In genomic region chr11:88097173-88097572, GRCm38 (mm10) we compare ENCODE assay signal across 9 mouse cellular contexts. TPM values are rescaled to one million over a fixed set of nuclear protein-coding genes. Genes with fewer than 3 reads are reported as not detected.
DNase-seq lines count a peak whose midpoint lies in the region; ATAC-seq lines count a peak whose summit lies in the region.
"Had no signal": no experiment of that assay in that cellular context is flagged by ENCODE, and none has a peak within 500 bp of the region (broad histone marks: within the 10 kb centered on the region; RNA-seq: fewer than 3 reads in every experiment).

No protein-coding gene starts in this region.

- H3K36me3 ChIP-seq in heart, embryonic 15.5 days: no peaks in the 10 kb centered on the region
- no peaks in the 10 kb centered on the region for H3K36me3 ChIP-seq in limb, embryonic 15.5 days
- H3K36me3 ChIP-seq in stomach, embryonic 14.5 days (ENCODE audit: control insufficient read depth, insufficient read depth, low read length): no peaks in the 10 kb centered on the region
- no peaks in the 10 kb centered on the region for H3K36me3 ChIP-seq in forebrain, embryonic 16.5 days (ENCODE audit: control insufficient read depth, insufficient read depth)

- ATAC-seq in heart, embryonic 15.5 days (replicated peaks; ENCODE audit: insufficient number of reproducible peaks, insufficient read depth, low FRiP score, low read depth): no peak
- no peak for ATAC-seq in limb, embryonic 15.5 days (ENCODE audit: insufficient number of reproducible peaks, low FRiP score, low TSS enrichment, low read depth)
- ATAC-seq in stomach, embryonic 14.5 days (ENCODE audit: insufficient number of reproducible peaks, insufficient read depth, low FRiP score, low read depth): peak; percentile 53; the same call in 1 of the 2 replicates
- no peak for ATAC-seq in forebrain, embryonic 16.5 days

- H3K4me2 ChIP-seq in heart, embryonic 15.5 days: 0 out of 2 replicates have a peak overlapping the region, but pooled peaks have one; percentile 6
- H3K4me2 ChIP-seq in limb, embryonic 15.5 days: no peak overlapping the region
- peak overlapping the region; percentile 67; the same call in 1 of the 2 replicates for H3K4me2 ChIP-seq in stomach, embryonic 14.5 days (replicated peaks; ENCODE audit: low read depth, low read length)
- no peak overlapping the region for H3K4me2 ChIP-seq in forebrain, embryonic 16.5 days (ENCODE audit: low read length)

- intact Hi-C loops in left cerebral cortex, postnatal 4 days (cut with DNase I): loop anchor here (10.0 kb wide), 1 partner anchor 68 kb away; no protein-coding TSS in a partner anchor

- no peaks in the 10 kb centered on the region for H3K9me3 ChIP-seq in heart, embryonic 15.5 days (replicated peaks)
- no peaks in the 10 kb centered on the region for H3K9me3 ChIP-seq in limb, embryonic 15.5 days
- H3K9me3 ChIP-seq in stomach, embryonic 14.5 days (ENCODE audit: control insufficient read depth, low read depth, low read length): no peaks in the 10 kb centered on the region
- no peaks in the 10 kb centered on the region for H3K9me3 ChIP-seq in forebrain, embryonic 16.5 days (ENCODE audit: control insufficient read depth, low read length)
- H3K9me3 ChIP-seq: G1E had no signal

- 16% methylated on average over 4 of the region's 4 CpGs for WGBS in heart, embryonic 15.5 days
- 16% methylated on average over 4 of the region's 4 CpGs for WGBS in limb, embryonic 15.5 days
- WGBS in stomach, embryonic 14.5 days: 13% methylated on average over 4 of the region's 4 CpGs
- 40% methylated on average over 4 of the region's 4 CpGs for WGBS in forebrain, embryonic 16.5 days

- peaks cover 34% of the 10 kb centered on the region for H3K4me1 ChIP-seq in heart, embryonic 15.5 days (replicated peaks)
- H3K4me1 ChIP-seq in limb, embryonic 15.5 days: peaks cover 40% of the 10 kb centered on the region
- peaks cover 28% of the 10 kb centered on the region for H3K4me1 ChIP-seq in stomach, embryonic 14.5 days (ENCODE audit: control insufficient read depth, insufficient read depth, low read length)
- peaks cover 20% of the 10 kb centered on the region for H3K4me1 ChIP-seq in forebrain, embryonic 16.5 days (replicated peaks; ENCODE audit: control insufficient read depth, insufficient read depth, low read length)

- H3K27me3 ChIP-seq in heart, embryonic 15.5 days: no peaks in the 10 kb centered on the region
- no peaks in the 10 kb centered on the region for H3K27me3 ChIP-seq in limb, embryonic 15.5 days
- H3K27me3 ChIP-seq in stomach, embryonic 14.5 days (ENCODE audit: control insufficient read depth, insufficient read depth, low read length): no peaks in the 10 kb centered on the region
- no peaks in the 10 kb centered on the region for H3K27me3 ChIP-seq in forebrain, embryonic 16.5 days (replicated peaks; ENCODE audit: control insufficient read depth, insufficient read depth, low read length)

- DNase-seq in kidney, postnatal 14 days: peak; percentile 60
- DNase-seq in kidney, adult 8-10 months: no peak
- DNase-seq in adrenal gland, adult 18-20 months (ENCODE audit: low spot score in 2 of 2): no peak
- no peak for DNase-seq in left cerebral cortex, postnatal 4 days

- 0 out of 2 replicates have a peak overlapping the region, but pooled peaks have one; percentile 17 for H3K27ac ChIP-seq in heart, embryonic 15.5 days
- H3K27ac ChIP-seq in limb, embryonic 15.5 days: peak overlapping the region; percentile 72
- peak overlapping the region; percentile 68 for H3K27ac ChIP-seq in stomach, embryonic 14.5 days (ENCODE audit: low read length)
- H3K27ac ChIP-seq in forebrain, embryonic 16.5 days (ENCODE audit: low read length): no peak overlapping the region

- H3K9ac ChIP-seq in heart, embryonic 15.5 days: peak overlapping the region; percentile 34; the same call in 1 of the 2 replicates
- H3K9ac ChIP-seq in limb, embryonic 15.5 days: no peak overlapping the region
- H3K9ac ChIP-seq in stomach, embryonic 14.5 days (replicated peaks; ENCODE audit: low read depth, low read length): no peak overlapping the region
- no peak overlapping the region for H3K9ac ChIP-seq in forebrain, embryonic 16.5 days (replicated peaks; ENCODE audit: low read depth, low read length)

- H3K4me3 ChIP-seq in heart, embryonic 15.5 days: no peak overlapping the region
- H3K4me3 ChIP-seq in limb, embryonic 15.5 days: no peak overlapping the region
- no peak overlapping the region for H3K4me3 ChIP-seq in stomach, embryonic 14.5 days (ENCODE audit: low read depth, low read length)
- no peak overlapping the region for H3K4me3 ChIP-seq in forebrain, embryonic 16.5 days (replicated peaks; ENCODE audit: low read length)

RNA-seq across cellular contexts. Expression of gene Cuedc1, which starts 0.7 kb away (rescaled TPM):
- polyA plus RNA-seq in heart, embryonic 15.5 days (2015; fragmentation: Nextera tagmentation; extraction: Ambion mirVana): 18.4 and 20.3 TPM in 2 replicates
- polyA plus RNA-seq in limb, embryonic 15.5 days (2015; fragmentation: Nextera tagmentation; extraction: Ambion mirVana): 28.1 and 32.1 TPM in 2 replicates
- polyA plus RNA-seq in stomach, embryonic 14.5 days (2014; fragmentation: Nextera tagmentation; extraction: Ambion mirVana): 21.7 and 24.9 TPM in 2 replicates
- 10 to 100 TPM; 40.2 to 42.4 TPM for total RNA-seq in adrenal gland, adult 18-20 months (2021)
- total RNA-seq in left cerebral cortex, postnatal 4 days (2021): 10 to 100 TPM; 65.4 to 69.7 TPM
- 36.0 and 40.3 TPM in 2 replicates for polyA plus RNA-seq in forebrain, embryonic 16.5 days (2015; fragmentation: Nextera tagmentation; extraction: Ambion mirVana)

RNA-seq across cellular contexts. Expression of gene Vezf1, which starts 29.1 kb away (rescaled TPM):
- 22.2 and 24.9 TPM in 2 replicates for polyA plus RNA-seq in heart, embryonic 15.5 days (2015; fragmentation: Nextera tagmentation; extraction: Ambion mirVana)
- polyA plus RNA-seq in limb, embryonic 15.5 days (2015; fragmentation: Nextera tagmentation; extraction: Ambion mirVana): 31.9 and 35.6 TPM in 2 replicates
- polyA plus RNA-seq in stomach, embryonic 14.5 days (2014; fragmentation: Nextera tagmentation; extraction: Ambion mirVana): 46.5 and 50.8 TPM in 2 replicates
- total RNA-seq in adrenal gland, adult 18-20 months (2021): 10 to 100 TPM; 42.4 to 44.5 TPM
- 10 to 100 TPM; 35.3 to 38.2 TPM for total RNA-seq in left cerebral cortex, postnatal 4 days (2021)
- 59.7 and 68.1 TPM in 2 replicates for polyA plus RNA-seq in forebrain, embryonic 16.5 days (2015; fragmentation: Nextera tagmentation; extraction: Ambion mirVana)

RNA-seq across cellular contexts. Expression of gene Srsf1, which starts 50.0 kb away (rescaled TPM):
- polyA plus RNA-seq in heart, embryonic 15.5 days (2015; fragmentation: Nextera tagmentation; extraction: Ambion mirVana): 149 and 172 TPM in 2 replicates
- 208 and 244 TPM in 2 replicates for polyA plus RNA-seq in limb, embryonic 15.5 days (2015; fragmentation: Nextera tagmentation; extraction: Ambion mirVana)
- polyA plus RNA-seq in stomach, embryonic 14.5 days (2014; fragmentation: Nextera tagmentation; extraction: Ambion mirVana): 345 and 362 TPM in 2 replicates
- 100 to 1,000 TPM; 219 TPM for total RNA-seq in adrenal gland, adult 18-20 months (2021)
- total RNA-seq in left cerebral cortex, postnatal 4 days (2021): 100 to 1,000 TPM; 261 to 264 TPM
- polyA plus RNA-seq in forebrain, embryonic 16.5 days (2015; fragmentation: Nextera tagmentation; extraction: Ambion mirVana): 290 and 334 TPM in 2 replicates

Comparison
In these comparisons a context has a peak if more than half of its experiments do, and no peak if none do; other contexts are left out.
1. H3K4me2 ChIP-seq: peak in heart, embryonic 15.5 days (single experiment) and stomach, embryonic 14.5 days (single experiment); none in limb, embryonic 15.5 days (single experiment) and forebrain, embryonic 16.5 days (single experiment).